Mouse (Mus musculus) neural tube, embryonic 12.5 days (tissue): Measurements from ENCODE around the gene Snx9. TPM values are rescaled to one million over a fixed set of nuclear protein-coding genes. Genes with fewer than 3 reads are reported as not detected.
A peak's percentile ranks its signal among the peaks of the same experiment; 100 is the strongest.

Experiments used
- ATAC-seq: fragments of 200-750 bp; cut with Nextera tagmentation; 2 replicates; pipeline ENCODE4 v1.8.0; 2017; ENCODE audit warnings: low read depth, mild to moderate bottlenecking, moderate TSS enrichment, moderate library complexity; ENCODE audit not compliant: low FRiP score
- H3K27ac ChIP-seq: fragments of 300-500 bp; sonication (generic); 2 replicates; pipeline ENCODE4 v1.5.1; 2016
- H3K27me3 ChIP-seq: fragments of 300-500 bp; sonication (generic); replicated peaks from 2 replicates; pipeline ENCODE4 v1.6.1; 2016; ENCODE audit warnings: mild to moderate bottlenecking
- H3K36me3 ChIP-seq: fragments of 300-500 bp; sonication (generic); 2 replicates; pipeline ENCODE4 v1.6.1; 2016; ENCODE audit warnings: mild to moderate bottlenecking
- H3K4me1 ChIP-seq: fragments of 300-500 bp; sonication (generic); 2 replicates; pipeline ENCODE4 v1.6.1; 2016
- H3K4me2 ChIP-seq: fragments of 300-500 bp; sonication (generic); replicated peaks from 2 replicates; pipeline ENCODE4 v1.6.1; 2016; ENCODE audit warnings: mild to moderate bottlenecking
- H3K4me3 ChIP-seq: fragments of 300-500 bp; sonication (generic); 2 replicates; pipeline ENCODE4 v1.5.1; 2016
- H3K9ac ChIP-seq: fragments of 300-500 bp; sonication (generic); 2 replicates; pipeline ENCODE4 v1.6.1; 2016; ENCODE audit warnings: mild to moderate bottlenecking
- H3K9me3 ChIP-seq: fragments of 300-500 bp; sonication (generic); 2 replicates; pipeline ENCODE4 v1.6.1; 2016; ENCODE audit warnings: mild to moderate bottlenecking
- WGBS: fragments of 180-500 bp; shearing (Covaris S2); methylation state at CpG from one replicate; pipeline ENCODE4 v1.1.7; 2016; 5-methylcytosine and 5-hydroxymethylcytosine counted together
- polyA plus RNA-seq: library from polyadenylated mRNA; unstranded; fragments of >200 nt; fragmentation: Nextera tagmentation; extraction: Ambion mirVana; gene quantifications from 2 replicates; pipeline ENCODE4 v1.2.1, GENCODE M21; 2016

The Snx9 gene
- 16.9 and 18.0 TPM in 2 replicates for polyA plus RNA-seq

- H3K27me3 ChIP-seq, result no peaks in the 10 kb centered on the region
- H3K4me1 ChIP-seq, result peaks cover 8% of the 10 kb centered on the region
- H3K4me3 ChIP-seq, result peak within 1 kb of the TSS; percentile 83
- peak within 1 kb of the TSS; percentile 89 for H3K27ac ChIP-seq
- H3K9me3 ChIP-seq, result no peaks in the 10 kb centered on the region
- H3K9ac ChIP-seq, result peak within 1 kb of the TSS; percentile 92
- no peaks in the 10 kb centered on the region for H3K36me3 ChIP-seq
- peak; percentile 84 for ATAC-seq
- WGBS, result under 1% methylated on average over 131 of the region's 131 CpGs
- peak within 1 kb of the TSS; percentile 69 for H3K4me2 ChIP-seq
These were observed at the start of gene Snx9 for GRCm38 (mm10) chr17:5841128-5841942. Snx9 (plus strand) TSS chr17:5841329.

GRCm38 (mm10) chr17:5792164-5792791, 48.9 kb upstream of the Snx9 start:
- Histone ChIP-seq H3K4me2 (no peak overlapping the region), H3K27ac (no peak overlapping the region), H3K9ac (no peak overlapping the region), H3K4me3 (no peak overlapping the region), H3K4me1 (no peaks in the 10 kb centered on the region), H3K9me3 (no peaks in the 10 kb centered on the region), H3K36me3 (no peaks in the 10 kb centered on the region), H3K27me3 (no peaks in the 10 kb centered on the region)
- 84% methylated on average over 12 of the region's 12 CpGs for WGBS
- no peak for ATAC-seq

GRCm38 (mm10) chr17:5793593-5793992, 47.5 kb upstream of the Snx9 start:
- H3K9me3 ChIP-seq, result no peaks in the 10 kb centered on the region
- H3K4me3 ChIP-seq, result no peak overlapping the region
- H3K9ac ChIP-seq, result no peak overlapping the region
- no peaks in the 10 kb centered on the region for H3K27me3 ChIP-seq
- H3K4me2 ChIP-seq, result no peak overlapping the region
- no peaks in the 10 kb centered on the region for H3K36me3 ChIP-seq
- H3K4me1 ChIP-seq, result no peaks in the 10 kb centered on the region
- ATAC-seq, result no peak
- 75% methylated on average over 4 of the region's 4 CpGs for WGBS
- H3K27ac ChIP-seq, result no peak overlapping the region

GRCm38 (mm10) chr17:5794276-5794675, 46.9 kb upstream of the Snx9 start:
- Histone ChIP-seq H3K9ac (no peak overlapping the region), H3K36me3 (no peaks in the 10 kb centered on the region), H3K4me2 (no peak overlapping the region), H3K4me3 (no peak overlapping the region), H3K4me1 (no peaks in the 10 kb centered on the region), H3K27ac (no peak overlapping the region), H3K9me3 (no peaks in the 10 kb centered on the region), H3K27me3 (no peaks in the 10 kb centered on the region)
- 77% methylated on average over 5 of the region's 5 CpGs for WGBS
- no peak for ATAC-seq

GRCm38 (mm10) chr17:5795369-5795768, 45.8 kb upstream of the Snx9 start:
- H3K9ac ChIP-seq, result no peak overlapping the region
- H3K4me2 ChIP-seq, result no peak overlapping the region
- H3K36me3 ChIP-seq, result no peaks in the 10 kb centered on the region
- H3K27me3 ChIP-seq, result no peaks in the 10 kb centered on the region
- H3K4me3 ChIP-seq, result no peak overlapping the region
- no peak overlapping the region for H3K27ac ChIP-seq
- H3K4me1 ChIP-seq, result no peaks in the 10 kb centered on the region
- WGBS, result 75% methylated on average over 5 of the region's 5 CpGs
- no peaks in the 10 kb centered on the region for H3K9me3 ChIP-seq
- ATAC-seq, result no peak

- Histone ChIP-seq H3K36me3 (no peaks in the 10 kb centered on the region), H3K4me1 (no peaks in the 10 kb centered on the region), H3K27ac (no peak overlapping the region), H3K4me2 (no peak overlapping the region), H3K9ac (no peak overlapping the region), H3K9me3 (no peaks in the 10 kb centered on the region), H3K4me3 (no peak overlapping the region), H3K27me3 (no peaks in the 10 kb centered on the region)
- WGBS, result 3% methylated on average over 5 of the region's 5 CpGs
- ATAC-seq, result 0 out of 2 replicates have a peak, but pooled peaks have one; percentile 41
These were observed 45.3 kb upstream of the Snx9 start for GRCm38 (mm10) chr17:5795878-5796277.

GRCm38 (mm10) chr17:5797124-5797760, 43.9 kb upstream of the Snx9 start:
- ATAC-seq, result no peak
- Histone ChIP-seq H3K27me3 (no peaks in the 10 kb centered on the region), H3K9me3 (no peaks in the 10 kb centered on the region), H3K9ac (no peak overlapping the region), H3K4me2 (no peak overlapping the region), H3K4me1 (no peaks in the 10 kb centered on the region), H3K4me3 (no peak overlapping the region), H3K27ac (no peak overlapping the region), H3K36me3 (no peaks in the 10 kb centered on the region)
- 85% methylated on average over 5 of the region's 5 CpGs for WGBS

GRCm38 (mm10) chr17:5798221-5798801, 42.8 kb upstream of the Snx9 start:
- Histone ChIP-seq H3K27me3 (no peaks in the 10 kb centered on the region), H3K4me3 (no peak overlapping the region), H3K4me2 (no peak overlapping the region), H3K9me3 (no peaks in the 10 kb centered on the region), H3K9ac (no peak overlapping the region), H3K36me3 (no peaks in the 10 kb centered on the region), H3K4me1 (no peaks in the 10 kb centered on the region), H3K27ac (no peak overlapping the region)
- WGBS, result 76% methylated on average over 13 of the region's 13 CpGs
- ATAC-seq, result no peak

- Histone ChIP-seq H3K4me2 (no peak overlapping the region), H3K4me1 (no peaks in the 10 kb centered on the region), H3K4me3 (no peak overlapping the region), H3K9ac (no peak overlapping the region), H3K36me3 (no peaks in the 10 kb centered on the region), H3K27ac (no peak overlapping the region), H3K27me3 (no peaks in the 10 kb centered on the region), H3K9me3 (no peaks in the 10 kb centered on the region)
- no peak for ATAC-seq
- WGBS, result 78% methylated on average over 5 of the region's 5 CpGs
These were observed 42.2 kb upstream of the Snx9 start for GRCm38 (mm10) chr17:5798900-5799299.

GRCm38 (mm10) chr17:5799396-5800021, 41.6 kb upstream of the Snx9 start:
- 86% methylated on average over 17 of the region's 17 CpGs for WGBS
- no peaks in the 10 kb centered on the region for H3K4me1 ChIP-seq
- no peak overlapping the region for H3K27ac ChIP-seq
- H3K4me2 ChIP-seq, result no peak overlapping the region
- ATAC-seq, result no peak
- H3K4me3 ChIP-seq, result no peak overlapping the region
- no peaks in the 10 kb centered on the region for H3K27me3 ChIP-seq
- no peaks in the 10 kb centered on the region for H3K36me3 ChIP-seq
- H3K9ac ChIP-seq, result no peak overlapping the region
- no peaks in the 10 kb centered on the region for H3K9me3 ChIP-seq

GRCm38 (mm10) chr17:5800254-5800653, 40.9 kb upstream of the Snx9 start:
- no peak overlapping the region for H3K9ac ChIP-seq
- ATAC-seq, result no peak

More at GRCm38 (mm10) chr17:5800254-5800653, 40.9 kb upstream of the Snx9 start:
- 82% methylated on average over 2 of the region's 2 CpGs for WGBS
- no peak overlapping the region for H3K4me2 ChIP-seq
- no peaks in the 10 kb centered on the region for H3K27me3 ChIP-seq
- no peaks in the 10 kb centered on the region for H3K36me3 ChIP-seq
- no peak overlapping the region for H3K4me3 ChIP-seq
- no peak overlapping the region for H3K27ac ChIP-seq
- H3K4me1 ChIP-seq, result no peaks in the 10 kb centered on the region
- H3K9me3 ChIP-seq, result no peaks in the 10 kb centered on the region
